Mouse (Mus musculus): ENCODE measurements at regions not wholly inside any gene's neighbourhood (a gene's known extent, or its start where the extent isn't known, plus 50 kb on each side); places are given as distances from the start of the nearest gene placed in this dataset.

GRCm38 (mm10) chr3:149503992-149504391 is 513.6 kb upstream of the Adgrl2 start:
- no peak for DNase-seq (ENCODE audit: low read depth)

- DNase-seq (ENCODE audit: low read depth): no peak
These were observed 509.8 kb upstream of the Adgrl2 start for GRCm38 (mm10) chr3:149500130-149500529.

GRCm38 (mm10) chr3:149498765-149499164 is 508.4 kb upstream of the Adgrl2 start:
- no peak for DNase-seq (ENCODE audit: low read depth)

- DNase-seq (ENCODE audit: low read depth): no peak
These were observed 506.6 kb upstream of the Adgrl2 start for GRCm38 (mm10) chr3:149496829-149497471.

- no peak for DNase-seq (ENCODE audit: low read depth)
These were observed 505.8 kb upstream of the Adgrl2 start for GRCm38 (mm10) chr3:149496122-149496521.

- DNase-seq (ENCODE audit: low read depth): no peak
These were observed 497.8 kb upstream of the Adgrl2 start for GRCm38 (mm10) chr3:149488147-149488546.

- DNase-seq (ENCODE audit: low read depth): no peak
These were observed 495.1 kb upstream of the Adgrl2 start for GRCm38 (mm10) chr3:149485406-149485805.

- DNase-seq (ENCODE audit: low read depth): no peak
These were observed 494.0 kb upstream of the Adgrl2 start for GRCm38 (mm10) chr3:149484319-149484718.

GRCm38 (mm10) chr3:149476151-149476550 is 485.8 kb upstream of the Adgrl2 start:
- DNase-seq (ENCODE audit: low read depth): no peak

GRCm38 (mm10) chr3:149466973-149467372 is 476.6 kb upstream of the Adgrl2 start:
- no peak for DNase-seq (ENCODE audit: low read depth)

GRCm38 (mm10) chr3:149464603-149465002 is 474.2 kb upstream of the Adgrl2 start:
- no peak for DNase-seq (ENCODE audit: low read depth)

GRCm38 (mm10) chr3:149462121-149462541 is 471.8 kb upstream of the Adgrl2 start:
- DNase-seq (ENCODE audit: low read depth): no peak

- DNase-seq (ENCODE audit: low read depth): no peak
These were observed 471.3 kb upstream of the Adgrl2 start for GRCm38 (mm10) chr3:149461613-149462012.

- DNase-seq (ENCODE audit: low read depth): no peak
These were observed 459.0 kb upstream of the Adgrl2 start for GRCm38 (mm10) chr3:149449376-149449775.

- DNase-seq (ENCODE audit: low read depth): no peak
These were observed 455.7 kb upstream of the Adgrl2 start for GRCm38 (mm10) chr3:149445991-149446564.

- DNase-seq (ENCODE audit: low read depth): no peak
These were observed 454.7 kb upstream of the Adgrl2 start for GRCm38 (mm10) chr3:149444854-149445577.

- DNase-seq (ENCODE audit: low read depth): no peak
These were observed 454.0 kb upstream of the Adgrl2 start for GRCm38 (mm10) chr3:149444377-149444776.

- no peak for DNase-seq (ENCODE audit: low read depth)
These were observed 450.9 kb upstream of the Adgrl2 start for GRCm38 (mm10) chr3:149441227-149441626.

GRCm38 (mm10) chr3:149437763-149438162 is 447.4 kb upstream of the Adgrl2 start:
- no peak for DNase-seq (ENCODE audit: low read depth)

- no peak for DNase-seq (ENCODE audit: low read depth)
These were observed 446.6 kb upstream of the Adgrl2 start for GRCm38 (mm10) chr3:149436944-149437343.

- no peak for DNase-seq (ENCODE audit: low read depth)
These were observed 446.1 kb upstream of the Adgrl2 start for GRCm38 (mm10) chr3:149436420-149436819.

- no peak for DNase-seq (ENCODE audit: low read depth)
These were observed 441.4 kb upstream of the Adgrl2 start for GRCm38 (mm10) chr3:149431795-149432194.

All from gonadal fat pad, adult 2 months (tissue).